ENCODE assay signal across 28 mouse cellular contexts in genomic region chrX:140525604-140526252, GRCm38 (mm10).
"Had no signal": no experiment of that assay in that cellular context is flagged by ENCODE, and none has a peak within 500 bp of the region (broad histone marks: within the 10 kb centered on the region; RNA-seq: fewer than 3 reads in every experiment).

No protein-coding gene starts in this region.

- H3K36me3 ChIP-seq: embryonic facial prominence, embryonic 10.5 days; embryonic facial prominence, embryonic 12.5 days; embryonic facial prominence, embryonic 13.5 days; embryonic facial prominence, embryonic 15.5 days; forebrain, embryonic 10.5 days; forebrain, embryonic 12.5 days; forebrain, embryonic 15.5 days had no signal

- H3K4me1 ChIP-seq: embryonic facial prominence, embryonic 12.5 days; embryonic facial prominence, embryonic 15.5 days; forebrain, embryonic 12.5 days; forebrain, embryonic 15.5 days had no signal

- H3K27me3 ChIP-seq: embryonic facial prominence, embryonic 15.5 days had no signal

- H3K4me3 ChIP-seq: embryonic facial prominence, embryonic 10.5 days; embryonic facial prominence, embryonic 12.5 days; embryonic facial prominence, embryonic 13.5 days; embryonic facial prominence, embryonic 15.5 days; erythroblast, embryonic 14.5 days; forebrain, embryonic 10.5 days; forebrain, embryonic 12.5 days; forebrain, embryonic 13.5 days; forebrain, embryonic 15.5 days; gastrocnemius, adult 2 months had no signal

- H3K4me2 ChIP-seq: embryonic facial prominence, embryonic 12.5 days; embryonic facial prominence, embryonic 13.5 days; embryonic facial prominence, embryonic 15.5 days; forebrain, embryonic 12.5 days; forebrain, embryonic 13.5 days; forebrain, embryonic 15.5 days had no signal

- H3K27ac ChIP-seq: embryonic facial prominence, embryonic 10.5 days; embryonic facial prominence, embryonic 12.5 days; embryonic facial prominence, embryonic 13.5 days; embryonic facial prominence, embryonic 15.5 days; forebrain, embryonic 10.5 days; forebrain, embryonic 12.5 days; forebrain, embryonic 13.5 days; forebrain, embryonic 15.5 days had no signal

- H3K9ac ChIP-seq: embryonic facial prominence, embryonic 12.5 days; embryonic facial prominence, embryonic 13.5 days; embryonic facial prominence, embryonic 15.5 days; forebrain, embryonic 12.5 days; forebrain, embryonic 13.5 days; forebrain, embryonic 15.5 days; forebrain, postnatal 0 days had no signal

- ATAC-seq: forebrain, embryonic 13.5 days; forebrain, embryonic 14.5 days; forebrain, embryonic 15.5 days; forebrain, embryonic 16.5 days; forebrain, postnatal 0 days had no signal

- H3K9me3 ChIP-seq: embryonic facial prominence, embryonic 10.5 days; embryonic facial prominence, embryonic 12.5 days; embryonic facial prominence, embryonic 13.5 days; embryonic facial prominence, embryonic 15.5 days; forebrain, embryonic 10.5 days; forebrain, embryonic 12.5 days; forebrain, embryonic 13.5 days; forebrain, embryonic 15.5 days had no signal

- DNase-seq: cerebellum, adult 2 months; cerebellum, adult 8-10 months; cerebellum, adult 9-10 months; cerebellum, adult 9-11 months; cerebellum, postnatal 10 days; cerebellum, postnatal 14 days; cerebellum, postnatal 25 days; cerebellum, postnatal 36 days; embryo, embryonic 11 days; forebrain, postnatal 0 days; gastrocnemius, adult 2 months; gastrocnemius, postnatal 10 days; gastrocnemius, postnatal 14 days; gastrocnemius, postnatal 25 days; gastrocnemius, postnatal 36 days; heart, adult 11 months; heart, adult 18-20 months had no signal
